13 mouse cellular contexts compared by ENCODE assay signal in the genomic region with DNA sequence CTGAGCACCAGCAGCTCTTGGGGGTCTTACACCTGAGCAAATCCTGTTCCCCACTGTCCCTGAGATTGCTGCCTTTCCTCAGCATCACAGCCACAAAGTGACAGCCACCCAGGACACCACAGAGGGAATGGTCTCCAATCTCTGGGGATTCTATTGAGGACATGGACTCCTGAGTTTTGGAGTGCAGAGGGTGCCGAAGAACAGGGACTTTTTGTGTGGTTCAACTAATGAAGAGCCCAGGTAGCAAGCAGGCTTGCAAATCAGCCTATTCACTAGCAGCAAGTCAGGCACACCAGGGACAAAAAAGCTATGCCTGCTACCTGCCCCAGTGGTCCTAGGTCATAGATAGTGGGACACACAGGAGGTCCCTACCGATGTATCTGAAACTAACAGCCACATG. TPM values are rescaled to one million over a fixed set of nuclear protein-coding genes. Genes with fewer than 3 reads are reported as not detected.
DNase-seq lines count a peak whose midpoint lies in the region; ATAC-seq and TF ChIP-seq lines count a peak whose summit lies in the region.
"Had no signal": no experiment of that assay in that cellular context is flagged by ENCODE, and none has a peak within 500 bp of the region (broad histone marks: within the 10 kb centered on the region; RNA-seq: fewer than 3 reads in every experiment).

No protein-coding gene starts in this region.

- peak overlapping the region; percentile 87; the same call in 1 of the 2 replicates for H3K4me2 ChIP-seq in intestine, embryonic 14.5 days (ENCODE audit: low read length)
- H3K4me2 ChIP-seq in intestine, embryonic 16.5 days (ENCODE audit: low read depth, low read length): no peak overlapping the region
- H3K4me2 ChIP-seq in forebrain, embryonic 14.5 days (ENCODE audit: low read length): peak overlapping the region; percentile 73
- H3K4me2 ChIP-seq in liver, embryonic 15.5 days: 0 out of 2 replicates have a peak overlapping the region, but pooled peaks have one; percentile 98

- no peak overlapping the region for H3K9ac ChIP-seq in intestine, embryonic 14.5 days (ENCODE audit: low read length)
- H3K9ac ChIP-seq in intestine, embryonic 16.5 days (ENCODE audit: low read depth, low read length): no peak overlapping the region
- H3K9ac ChIP-seq in forebrain, embryonic 14.5 days (ENCODE audit: low read length): peak overlapping the region; percentile 98; the same call in 1 of the 2 replicates
- H3K9ac ChIP-seq in liver, embryonic 15.5 days: no peak overlapping the region

- no peak overlapping the region for H3K27ac ChIP-seq in intestine, embryonic 14.5 days (ENCODE audit: low read depth)
- H3K27ac ChIP-seq in intestine, embryonic 16.5 days (ENCODE audit: low read length): no peak overlapping the region
- H3K27ac ChIP-seq in embryonic facial prominence, embryonic 10.5 days (replicated peaks): no peak overlapping the region
- H3K27ac ChIP-seq in forebrain, embryonic 14.5 days (ENCODE audit: low read depth, low read length): no peak overlapping the region
- no peak overlapping the region for H3K27ac ChIP-seq in liver, embryonic 15.5 days (replicated peaks)
- no peak overlapping the region for H3K27ac ChIP-seq in cerebellum, adult 2 months (ENCODE audit: insufficient read depth, low read length)
- H3K27ac ChIP-seq: limb, embryonic 15.5 days had no signal

- no peak for DNase-seq in intestine, embryonic 14.5 days (ENCODE audit: low spot score)
- DNase-seq in embryonic facial prominence, embryonic 10.5 days (ENCODE audit: low spot score): no peak
- no peak for DNase-seq in forebrain, embryonic 14.5 days (ENCODE audit: low spot score)
- DNase-seq in cerebellum, adult 2 months: no peak
- DNase-seq in c-Kit-positive CD71-positive TER-119-positive erythroid progenitor cells, embryonic 14.5 days (ENCODE audit: low spot score): no peak
- no peak for DNase-seq in T-cell, adult 2 months (ENCODE audit: low spot score)
- DNase-seq: gastrocnemius, postnatal 25 days; kidney, postnatal 10 days; right cerebral cortex, postnatal 25 days had no signal

- H3K4me3 ChIP-seq in intestine, embryonic 14.5 days (ENCODE audit: low read depth, low read length): no peak overlapping the region
- no peak overlapping the region for H3K4me3 ChIP-seq in intestine, embryonic 16.5 days (ENCODE audit: low read length)
- peak overlapping the region; percentile 94 for H3K4me3 ChIP-seq in embryonic facial prominence, embryonic 10.5 days
- no peak overlapping the region for H3K4me3 ChIP-seq in forebrain, embryonic 14.5 days (ENCODE audit: low read depth, low read length)
- H3K4me3 ChIP-seq in liver, embryonic 15.5 days (replicated peaks): no peak overlapping the region
- H3K4me3 ChIP-seq in cerebellum, adult 2 months (replicated peaks; ENCODE audit: insufficient read depth, low read depth, low read length): no peak overlapping the region

- no peak for TF ChIP-seq POLR2A in cerebellum, adult 2 months (IDR thresholded peaks at IDR 0.05; ENCODE audit: borderline replicate concordance, insufficient read depth, low read length)

- H3K9me3 ChIP-seq in intestine, embryonic 14.5 days (ENCODE audit: control insufficient read depth, low read length): no peaks in the 10 kb centered on the region
- no peaks in the 10 kb centered on the region for H3K9me3 ChIP-seq in intestine, embryonic 16.5 days (ENCODE audit: control insufficient read depth, low read length)
- 0 out of 2 replicates have a peak, but pooled peaks cover 2% of the 10 kb centered on the region for H3K9me3 ChIP-seq in embryonic facial prominence, embryonic 10.5 days
- H3K9me3 ChIP-seq in forebrain, embryonic 14.5 days (replicated peaks; ENCODE audit: control insufficient read depth, low read length): no peaks in the 10 kb centered on the region
- no peaks in the 10 kb centered on the region for H3K9me3 ChIP-seq in liver, embryonic 15.5 days (replicated peaks)
- H3K9me3 ChIP-seq: limb, embryonic 15.5 days had no signal

- 95% methylated on average over 2 of the region's 2 CpGs for WGBS in intestine, embryonic 14.5 days
- 89% methylated on average over 2 of the region's 2 CpGs for WGBS in intestine, embryonic 16.5 days
- 94% methylated on average over 2 of the region's 2 CpGs for WGBS in embryonic facial prominence, embryonic 10.5 days
- WGBS in forebrain, embryonic 14.5 days: 85% methylated on average over 2 of the region's 2 CpGs
- 85% methylated on average over 2 of the region's 2 CpGs for WGBS in liver, embryonic 15.5 days (ENCODE audit: insufficient replicate concordance)
- WGBS in cerebellum, adult 2 months: 68% methylated on average over 2 of the region's 2 CpGs

- H3K4me1 ChIP-seq in intestine, embryonic 14.5 days (replicated peaks; ENCODE audit: control insufficient read depth, insufficient read depth, low read length): peaks cover 14% of the 10 kb centered on the region
- peaks cover 21% of the 10 kb centered on the region for H3K4me1 ChIP-seq in intestine, embryonic 16.5 days (ENCODE audit: control insufficient read depth, insufficient read depth, low read length)
- H3K4me1 ChIP-seq in embryonic facial prominence, embryonic 10.5 days: peaks cover 34% of the 10 kb centered on the region
- H3K4me1 ChIP-seq in forebrain, embryonic 14.5 days (ENCODE audit: control insufficient read depth, insufficient read depth, low read length): peaks cover 19% of the 10 kb centered on the region
- H3K4me1 ChIP-seq in liver, embryonic 15.5 days (replicated peaks): peaks cover 60% of the 10 kb centered on the region
- peaks cover 16% of the 10 kb centered on the region; the same call in 1 of the 2 replicates for H3K4me1 ChIP-seq in cerebellum, adult 2 months (ENCODE audit: control insufficient read depth, insufficient read depth, low read length)

- no peak for ATAC-seq in intestine, embryonic 14.5 days (replicated peaks; ENCODE audit: low FRiP score, low TSS enrichment, low read depth)
- ATAC-seq in intestine, embryonic 16.5 days: no peak
- no peak for ATAC-seq in forebrain, embryonic 14.5 days
- no peak for ATAC-seq in liver, embryonic 15.5 days (ENCODE audit: insufficient read depth)

- H3K36me3 ChIP-seq in intestine, embryonic 14.5 days (ENCODE audit: control insufficient read depth, insufficient read depth, low read length): no peaks in the 10 kb centered on the region
- no peaks in the 10 kb centered on the region for H3K36me3 ChIP-seq in intestine, embryonic 16.5 days (ENCODE audit: control insufficient read depth, insufficient read depth, low read length)
- H3K36me3 ChIP-seq in embryonic facial prominence, embryonic 10.5 days (replicated peaks): peaks cover 57% of the 10 kb centered on the region
- no peaks in the 10 kb centered on the region for H3K36me3 ChIP-seq in forebrain, embryonic 14.5 days (ENCODE audit: control insufficient read depth, insufficient read depth, low read length)
- H3K36me3 ChIP-seq in liver, embryonic 15.5 days (replicated peaks): no peaks in the 10 kb centered on the region
- H3K36me3 ChIP-seq: limb, embryonic 15.5 days had no signal

- H3K27me3 ChIP-seq in intestine, embryonic 14.5 days (replicated peaks; ENCODE audit: control insufficient read depth, insufficient read depth, low read length): no peaks in the 10 kb centered on the region
- no peaks in the 10 kb centered on the region for H3K27me3 ChIP-seq in intestine, embryonic 16.5 days (replicated peaks; ENCODE audit: control insufficient read depth, insufficient read depth, low read length)
- peaks cover 5% of the 10 kb centered on the region; the same call in 1 of the 2 replicates for H3K27me3 ChIP-seq in embryonic facial prominence, embryonic 10.5 days (replicated peaks; ENCODE audit: low read depth, poor library complexity, severe bottlenecking)
- H3K27me3 ChIP-seq in forebrain, embryonic 14.5 days (replicated peaks; ENCODE audit: control insufficient read depth, insufficient read depth, low read length): no peaks in the 10 kb centered on the region
- peaks cover 5% of the 10 kb centered on the region for H3K27me3 ChIP-seq in liver, embryonic 15.5 days
- no peaks in the 10 kb centered on the region for H3K27me3 ChIP-seq in cerebellum, adult 2 months (ENCODE audit: control insufficient read depth, insufficient read depth, low read length)
- H3K27me3 ChIP-seq: limb, embryonic 15.5 days had no signal

- TF ChIP-seq CTCF in cerebellum, adult 2 months (IDR thresholded peaks at IDR 0.05; ENCODE audit: borderline replicate concordance, insufficient read depth, low read depth, low read length): no peak

RNA-seq across cellular contexts. Expression of a gene that starts 1.8 kb away (rescaled TPM):
- polyA plus RNA-seq in intestine, embryonic 14.5 days (2014; fragmentation: Nextera tagmentation; extraction: Ambion mirVana): 26.7 and 30.4 TPM in 2 replicates
- 22.6 and 26.2 TPM in 2 replicates for polyA plus RNA-seq in intestine, embryonic 16.5 days (2015; fragmentation: Nextera tagmentation; extraction: Ambion mirVana)
- 70.9 and 73.1 TPM in 2 replicates for polyA plus RNA-seq in embryonic facial prominence, embryonic 10.5 days (2016; fragmentation: Nextera tagmentation; extraction: Ambion mirVana)
- polyA plus RNA-seq in forebrain, embryonic 14.5 days (2014; fragmentation: Nextera tagmentation; extraction: Ambion mirVana): 45.6 and 52.3 TPM in 2 replicates
- polyA plus RNA-seq in liver, embryonic 15.5 days (2015; fragmentation: Nextera tagmentation; extraction: Ambion mirVana): 9.0 and 10.2 TPM in 2 replicates
- polyA plus RNA-seq in cerebellum, adult 2 months (2012; rRNA removed): 45.7 and 47.9 TPM in 2 replicates

RNA-seq across cellular contexts. Expression of a gene that starts 48.5 kb away (rescaled TPM):
- polyA plus RNA-seq in intestine, embryonic 14.5 days (2014; fragmentation: Nextera tagmentation; extraction: Ambion mirVana): 0.09 and 0.28 TPM in 2 replicates
- 0.65 and 0.88 TPM in 2 replicates for polyA plus RNA-seq in intestine, embryonic 16.5 days (2015; fragmentation: Nextera tagmentation; extraction: Ambion mirVana)
- not detected in 2 replicates for polyA plus RNA-seq in embryonic facial prominence, embryonic 10.5 days (2016; fragmentation: Nextera tagmentation; extraction: Ambion mirVana)
- polyA plus RNA-seq in forebrain, embryonic 14.5 days (2014; fragmentation: Nextera tagmentation; extraction: Ambion mirVana): not detected in 2 replicates
- not detected in 2 replicates for polyA plus RNA-seq in liver, embryonic 15.5 days (2015; fragmentation: Nextera tagmentation; extraction: Ambion mirVana)
- not detected in 2 replicates for polyA plus RNA-seq in cerebellum, adult 2 months (2012; rRNA removed)
- polyA plus RNA-seq: thymus, postnatal 0 days had no signal

RNA-seq across cellular contexts. Expression of a gene that starts 56.7 kb away (rescaled TPM):
- polyA plus RNA-seq in intestine, embryonic 14.5 days (2014; fragmentation: Nextera tagmentation; extraction: Ambion mirVana): 186 and 190 TPM in 2 replicates
- 157 and 174 TPM in 2 replicates for polyA plus RNA-seq in intestine, embryonic 16.5 days (2015; fragmentation: Nextera tagmentation; extraction: Ambion mirVana)
- polyA plus RNA-seq in embryonic facial prominence, embryonic 10.5 days (2016; fragmentation: Nextera tagmentation; extraction: Ambion mirVana): 191 and 192 TPM in 2 replicates
- 173 and 209 TPM in 2 replicates for polyA plus RNA-seq in forebrain, embryonic 14.5 days (2014; fragmentation: Nextera tagmentation; extraction: Ambion mirVana)
- polyA plus RNA-seq in liver, embryonic 15.5 days (2015; fragmentation: Nextera tagmentation; extraction: Ambion mirVana): 67.8 and 75.8 TPM in 2 replicates
- 167 and 175 TPM in 2 replicates for polyA plus RNA-seq in cerebellum, adult 2 months (2012; rRNA removed)

RNA-seq across cellular contexts. Expression of a gene that starts 58.1 kb away (rescaled TPM):
- 0.12 and 0.34 TPM in 2 replicates for polyA plus RNA-seq in intestine, embryonic 14.5 days (2014; fragmentation: Nextera tagmentation; extraction: Ambion mirVana)
- polyA plus RNA-seq in intestine, embryonic 16.5 days (2015; fragmentation: Nextera tagmentation; extraction: Ambion mirVana): 0.12 and 0.17 TPM in 2 replicates
- polyA plus RNA-seq in embryonic facial prominence, embryonic 10.5 days (2016; fragmentation: Nextera tagmentation; extraction: Ambion mirVana): 0.44 and 0.52 TPM in 2 replicates
- 0.08 and 0.19 TPM in 2 replicates for polyA plus RNA-seq in forebrain, embryonic 14.5 days (2014; fragmentation: Nextera tagmentation; extraction: Ambion mirVana)
- 0.03 and 0.07 TPM in 2 replicates for polyA plus RNA-seq in liver, embryonic 15.5 days (2015; fragmentation: Nextera tagmentation; extraction: Ambion mirVana)
- polyA plus RNA-seq in cerebellum, adult 2 months (2012; rRNA removed): 0.03 TPM in 1 of 2 replicates, not detected in the other

RNA-seq across cellular contexts. Expression of a gene that starts 59.1 kb away (rescaled TPM):
- not detected in 2 replicates for polyA plus RNA-seq in intestine, embryonic 14.5 days (2014; fragmentation: Nextera tagmentation; extraction: Ambion mirVana)
- polyA plus RNA-seq in intestine, embryonic 16.5 days (2015; fragmentation: Nextera tagmentation; extraction: Ambion mirVana): not detected in 2 replicates
- polyA plus RNA-seq in embryonic facial prominence, embryonic 10.5 days (2016; fragmentation: Nextera tagmentation; extraction: Ambion mirVana): not detected in 2 replicates
- not detected in 2 replicates for polyA plus RNA-seq in forebrain, embryonic 14.5 days (2014; fragmentation: Nextera tagmentation; extraction: Ambion mirVana)
- not detected in 2 replicates for polyA plus RNA-seq in liver, embryonic 15.5 days (2015; fragmentation: Nextera tagmentation; extraction: Ambion mirVana)
- polyA plus RNA-seq in cerebellum, adult 2 months (2012; rRNA removed): 0.03 TPM in 2 replicates
- polyA plus RNA-seq: limb, embryonic 15.5 days; thymus, postnatal 0 days had no signal
